Mouse (Mus musculus) layer of hippocampus, adult 9-11 months (tissue): ENCODE results near the gene Itprid2.
A peak's percentile ranks its signal among the peaks of the same experiment; 100 is the strongest.

Experiments used
- DNase-seq: peaks from one replicate; pipeline ENCODE4 v3.0.0; 2022

Gene Itprid2

GRCm38 (mm10) chr2:79651701-79652100, 16.5 kb downstream of the Itprid2 start:
- no peak for DNase-seq

- no peak for DNase-seq
Measured at GRCm38 (mm10) chr2:79652502-79652901, 17.4 kb downstream of the Itprid2 start.

GRCm38 (mm10) chr2:79653093-79653808, 18.1 kb downstream of the Itprid2 start:
- DNase-seq = peak; percentile 67

- peak; percentile 20 for DNase-seq
Measured at GRCm38 (mm10) chr2:79653809-79654164, 18.6 kb downstream of the Itprid2 start.

- DNase-seq = no peak
Measured at GRCm38 (mm10) chr2:79657062-79657461, 21.9 kb downstream of the Itprid2 start.

GRCm38 (mm10) chr2:79660417-79661185, 25.4 kb downstream of the Itprid2 start:
- DNase-seq = no peak

- no peak for DNase-seq
Measured at GRCm38 (mm10) chr2:79661486-79662104, 26.4 kb downstream of the Itprid2 start.

GRCm38 (mm10) chr2:79664532-79665286, 29.6 kb downstream of the Itprid2 start:
- no peak for DNase-seq

GRCm38 (mm10) chr2:79665492-79665891, 30.3 kb downstream of the Itprid2 start:
- DNase-seq = no peak

- DNase-seq = no peak
Measured at GRCm38 (mm10) chr2:79675266-79675665, 40.1 kb downstream of the Itprid2 start.

GRCm38 (mm10) chr2:79677663-79678257, 42.6 kb downstream of the Itprid2 start:
- no peak for DNase-seq

- no peak for DNase-seq
Measured at GRCm38 (mm10) chr2:79681672-79682071, 46.5 kb downstream of the Itprid2 start.

GRCm38 (mm10) chr2:79683258-79683657, 48.1 kb downstream of the Itprid2 start:
- no peak for DNase-seq

- DNase-seq = no peak
Measured at GRCm38 (mm10) chr2:79690838-79691237, 55.7 kb downstream of the Itprid2 start.

GRCm38 (mm10) chr2:79695190-79695589, 60.0 kb downstream of the Itprid2 start:
- DNase-seq = no peak

GRCm38 (mm10) chr2:79695939-79696338, 60.8 kb downstream of the Itprid2 start:
- DNase-seq = no peak

GRCm38 (mm10) chr2:79696478-79697230, 61.5 kb downstream of the Itprid2 start:
- peak; percentile 17 for DNase-seq

GRCm38 (mm10) chr2:79698166-79698565, 63.0 kb downstream of the Itprid2 start:
- DNase-seq = no peak

GRCm38 (mm10) chr2:79704773-79705172, 69.6 kb downstream of the Itprid2 start:
- no peak for DNase-seq

- DNase-seq = no peak
Measured at GRCm38 (mm10) chr2:79707575-79707974, 72.4 kb downstream of the Itprid2 start, which contains the start of gene Ppp1r1c. TSS of gene Ppp1r1c (plus strand) at chr2:79707780.

- no peak for DNase-seq
Measured at GRCm38 (mm10) chr2:79713662-79714091, 78.5 kb downstream of the Itprid2 start.

- no peak for DNase-seq
Measured at GRCm38 (mm10) chr2:79714745-79715144, 79.6 kb downstream of the Itprid2 start.
